ENCODE assay signal across 10 mouse cellular contexts in genomic region chr6:120324295-120324927, GRCm38 (mm10). TPM values are rescaled to one million over a fixed set of nuclear protein-coding genes. Genes with fewer than 3 reads are reported as not detected.
DNase-seq lines count a peak whose midpoint lies in the region; ATAC-seq lines count a peak whose summit lies in the region.
"Had no signal": no experiment of that assay in that cellular context is flagged by ENCODE, and none has a peak within 500 bp of the region (broad histone marks: within the 10 kb centered on the region; RNA-seq: fewer than 3 reads in every experiment).

No protein-coding gene starts in this region.

- no peak overlapping the region for H3K9ac ChIP-seq in hindbrain, embryonic 12.5 days
- H3K9ac ChIP-seq: embryonic facial prominence, embryonic 12.5 days had no signal

- no peaks in the 10 kb centered on the region for H3K27me3 ChIP-seq in hindbrain, embryonic 10.5 days (ENCODE audit: insufficient read depth, poor library complexity, severe bottlenecking)
- H3K27me3 ChIP-seq in hindbrain, embryonic 12.5 days = no peaks in the 10 kb centered on the region
- H3K27me3 ChIP-seq: embryonic facial prominence, embryonic 12.5 days had no signal

- no peaks in the 10 kb centered on the region for H3K9me3 ChIP-seq in hindbrain, embryonic 10.5 days
- H3K9me3 ChIP-seq in hindbrain, embryonic 12.5 days (replicated peaks) = no peaks in the 10 kb centered on the region
- H3K9me3 ChIP-seq: embryonic facial prominence, embryonic 12.5 days had no signal

- H3K4me2 ChIP-seq in hindbrain, embryonic 12.5 days (replicated peaks) = no peak overlapping the region
- H3K4me2 ChIP-seq: embryonic facial prominence, embryonic 12.5 days had no signal

- 31% methylated on average over 6 of the region's 6 CpGs for WGBS in hindbrain, embryonic 10.5 days
- WGBS in hindbrain, embryonic 12.5 days = 30% methylated on average over 6 of the region's 6 CpGs

- intact Hi-C loops in heart, postnatal 25 days (cut with DNase I) = loop anchor here (1.0 to 10.0 kb wide), 3 partner anchors 102 to 542 kb away; no protein-coding TSS in a partner anchor

- peaks cover 31% of the 10 kb centered on the region for H3K36me3 ChIP-seq in hindbrain, embryonic 10.5 days
- H3K36me3 ChIP-seq in hindbrain, embryonic 12.5 days = peaks cover 13% of the 10 kb centered on the region

- no peaks in the 10 kb centered on the region for H3K4me1 ChIP-seq in hindbrain, embryonic 10.5 days (replicated peaks)
- H3K4me1 ChIP-seq in hindbrain, embryonic 12.5 days = no peaks in the 10 kb centered on the region
- H3K4me1 ChIP-seq: embryonic facial prominence, embryonic 12.5 days had no signal

- no peak overlapping the region for H3K4me3 ChIP-seq in hindbrain, embryonic 10.5 days
- no peak overlapping the region for H3K4me3 ChIP-seq in hindbrain, embryonic 12.5 days
- H3K4me3 ChIP-seq: embryonic facial prominence, embryonic 12.5 days had no signal

- peak; percentile 38 for DNase-seq in hindbrain, embryonic 10.5 days (ENCODE audit: low spot score)
- DNase-seq in adrenal gland, adult 8-10 months = peak; percentile 29
- peak; percentile 41 for DNase-seq in embryo, embryonic 9.5 days (ENCODE audit: extremely low spot score)
- DNase-seq in heart, postnatal 25 days (ENCODE audit: low spot score) = peak; percentile 16
- peak; percentile 22 to 71 for DNase-seq in layer of hippocampus, postnatal 25 days (ENCODE audit: extremely low spot score in 1 of 2, low spot score in 1 of 2)
- peak; percentile 90 for DNase-seq in mesoderm, embryonic 11.5 days (ENCODE audit: low read depth, low spot score)
- peak; percentile 12 to 46 for DNase-seq in spleen, postnatal 14 days (ENCODE audit: low spot score in 2 of 2)

- H3K27ac ChIP-seq in hindbrain, embryonic 10.5 days = no peak overlapping the region
- no peak overlapping the region for H3K27ac ChIP-seq in hindbrain, embryonic 12.5 days
- H3K27ac ChIP-seq: embryonic facial prominence, embryonic 12.5 days had no signal

- no peak for ATAC-seq in hindbrain, embryonic 12.5 days (ENCODE audit: low FRiP score)

RNA-seq across cellular contexts. Expression of gene B4galnt3, which starts 30.1 kb away (rescaled TPM):
- 0.18 and 0.26 TPM in 2 replicates for polyA plus RNA-seq in hindbrain, embryonic 10.5 days (2016; fragmentation: Nextera tagmentation; extraction: Ambion mirVana)
- 0.66 and 1.2 TPM in 2 replicates for polyA plus RNA-seq in hindbrain, embryonic 12.5 days (2016; fragmentation: Nextera tagmentation; extraction: Ambion mirVana)
- total RNA-seq in adrenal gland, adult 8-10 months (2022) = 10 to 100 TPM; 10.2 to 17.8 (median 13.4) TPM
- total RNA-seq in heart, postnatal 25 days (2021) = under 1 TPM; 0.18 to 0.22 TPM
- under 1 TPM; 0.49 to 0.61 TPM for total RNA-seq in layer of hippocampus, postnatal 25 days (2021)

RNA-seq across cellular contexts. Expression of gene D330020A13Rik, which starts 30.2 kb away (rescaled TPM):
- polyA plus RNA-seq in hindbrain, embryonic 10.5 days (2016; fragmentation: Nextera tagmentation; extraction: Ambion mirVana) = not detected in 2 replicates
- polyA plus RNA-seq in hindbrain, embryonic 12.5 days (2016; fragmentation: Nextera tagmentation; extraction: Ambion mirVana) = 0.65 and 0.81 TPM in 2 replicates
- total RNA-seq in adrenal gland, adult 8-10 months (2022) = under 1 TPM; 0.27 to 0.70 (median 0.40) TPM
- not detected for total RNA-seq in heart, postnatal 25 days (2021)
- total RNA-seq in layer of hippocampus, postnatal 25 days (2021) = not detected
- polyA plus RNA-seq: neural tube, embryonic 14.5 days had no signal

RNA-seq across cellular contexts. Expression of gene Kdm5a, which starts 39.5 kb away (rescaled TPM):
- polyA plus RNA-seq in hindbrain, embryonic 10.5 days (2016; fragmentation: Nextera tagmentation; extraction: Ambion mirVana) = 46.1 and 51.4 TPM in 2 replicates
- polyA plus RNA-seq in hindbrain, embryonic 12.5 days (2016; fragmentation: Nextera tagmentation; extraction: Ambion mirVana) = 59.6 and 62.2 TPM in 2 replicates
- total RNA-seq in adrenal gland, adult 8-10 months (2022) = 10 to 100 TPM; 46.3 to 75.8 (median 55.2) TPM
- 10 to 100 TPM; 28.5 to 33.9 TPM for total RNA-seq in heart, postnatal 25 days (2021)
- 10 to 100 TPM; 38.9 to 49.5 TPM for total RNA-seq in layer of hippocampus, postnatal 25 days (2021)

RNA-seq across cellular contexts. Expression of gene Ccdc77, which starts 39.8 kb away (rescaled TPM):
- polyA plus RNA-seq in hindbrain, embryonic 10.5 days (2016; fragmentation: Nextera tagmentation; extraction: Ambion mirVana) = 21.0 and 27.4 TPM in 2 replicates
- 20.1 and 24.0 TPM in 2 replicates for polyA plus RNA-seq in hindbrain, embryonic 12.5 days (2016; fragmentation: Nextera tagmentation; extraction: Ambion mirVana)
- total RNA-seq in adrenal gland, adult 8-10 months (2022) = 10 to 100 TPM in 1 of 4 experiments, 1 to 10 TPM in 3; 6.4 to 10.7 (median 6.8) TPM
- 1 to 10 TPM; 3.6 to 6.4 TPM for total RNA-seq in heart, postnatal 25 days (2021)
- 1 to 10 TPM; 4.9 to 6.0 TPM for total RNA-seq in layer of hippocampus, postnatal 25 days (2021)

Comparison
In these comparisons a context has a peak if more than half of its experiments do, and no peak if none do; other contexts are left out.
1. DNase-seq: peak in every context shown above with its lines; median percentile 90 in mesoderm, embryonic 11.5 days; 46 in layer of hippocampus, postnatal 25 days; 41 in embryo, embryonic 9.5 days; 38 in hindbrain, embryonic 10.5 days; 29 in adrenal gland, adult 8-10 months; 29 in spleen, postnatal 14 days; 16 in heart, postnatal 25 days.
2. RNA of gene B4galnt3, which starts 30.1 kb away (total RNA-seq): 10.2 to 17.8 TPM in adrenal gland, adult 8-10 months; 0.49 to 0.61 TPM in layer of hippocampus, postnatal 25 days and 0.18 to 0.22 TPM in heart, postnatal 25 days; every median in the first group is over 4 times any median in the second.